Mouse (Mus musculus) retina, postnatal 7 days (tissue): ENCODE data around the gene Bex1.

ENCODE experiments used
- DNase-seq: peaks from one replicate; pipeline ENCODE4 v3.0.0-alpha.2; 2012; ENCODE audit warnings: low read depth, low spot score

Bex1 gene

GRCm38 (mm10) chrX:136172118-136172551, 43.2 kb downstream of the Bex1 start, which contains the start of gene Tceal8:
Gene Tceal8 (minus strand): TSS chrX:136172342.
- peak; percentile 59 for DNase-seq

GRCm38 (mm10) chrX:136171189-136172117, 43.9 kb downstream of the Bex1 start:
- no peak for DNase-seq

- no peak for DNase-seq
Measured at GRCm38 (mm10) chrX:136170625-136171024, 44.7 kb downstream of the Bex1 start.
